Mouse (Mus musculus): ENCODE results near the gene Foxd2. TPM values are rescaled to one million over a fixed set of nuclear protein-coding genes. Genes with fewer than 3 reads are reported as not detected.

Gene Foxd2
- total and polyA plus RNA-seq, 3 experiments, result 0.14 to 0.32 (median 0.16) TPM

- WGBS, result 45% methylated on average over 3 of the region's 3 CpGs
- Histone ChIP-seq H3K9ac (ENCODE audit: low read depth, low read length) (no peak overlapping the region), H3K27ac (no peak overlapping the region), H3K36me3 (ENCODE audit: control insufficient read depth, insufficient read depth, low read length) (no peaks in the 10 kb centered on the region), H3K4me1 (ENCODE audit: control insufficient read depth, insufficient read depth, low read length) (peaks cover 4% of the 10 kb centered on the region; the same call in 1 of the 2 replicates), H3K79me2 (replicated peaks; ENCODE audit: control insufficient read depth, insufficient read depth, low read length) (no peaks in the 10 kb centered on the region), H3K27me3 (ENCODE audit: control insufficient read depth, insufficient read depth, low read length) (no peaks in the 10 kb centered on the region), H3K4me3 (no peak overlapping the region)
- TF ChIP-seq POLR2A (IDR thresholded peaks at IDR 0.05; ENCODE audit: insufficient read depth, low read depth, low read length) (no peak), EP300 (IDR thresholded peaks at IDR 0.05; ENCODE audit: insufficient read depth, low read depth, low read length) (no peak), CTCF (IDR thresholded peaks at IDR 0.05) (no peak)
- no peak for DNase-seq
- intact Hi-C loops (cut with DNase I), result no loop called here
Observed at GRCm38 (mm10) chr4:114938248-114938647, 29.6 kb upstream of the Foxd2 start.

GRCm38 (mm10) chr4:114937459-114938047 is 28.9 kb upstream of the Foxd2 start:
- 50% methylated on average over 4 of the region's 4 CpGs for WGBS
- Histone ChIP-seq H3K4me3 (no peak overlapping the region), H3K27ac (peak overlapping the region; percentile 24; the same call in 1 of the 2 replicates), H3K27me3 (ENCODE audit: control insufficient read depth, insufficient read depth, low read length) (no peaks in the 10 kb centered on the region), H3K4me1 (ENCODE audit: control insufficient read depth, insufficient read depth, low read length) (peaks cover 4% of the 10 kb centered on the region; the same call in 1 of the 2 replicates), H3K36me3 (ENCODE audit: control insufficient read depth, insufficient read depth, low read length) (no peaks in the 10 kb centered on the region), H3K9ac (ENCODE audit: low read depth, low read length) (peak overlapping the region; percentile 16; the same call in 1 of the 2 replicates), H3K79me2 (replicated peaks; ENCODE audit: control insufficient read depth, insufficient read depth, low read length) (no peaks in the 10 kb centered on the region)
- intact Hi-C loops (cut with DNase I), result no loop called here
- TF ChIP-seq POLR2A (IDR thresholded peaks at IDR 0.05; ENCODE audit: insufficient read depth, low read depth, low read length) (peak; percentile 42; the same call in 1 of the 2 replicates), CTCF (IDR thresholded peaks at IDR 0.05) (no peak)
- peak; percentile 33 to 46 for DNase-seq

- H3K36me3 ChIP-seq (ENCODE audit: control insufficient read depth, insufficient read depth, low read length), result no peaks in the 10 kb centered on the region
- WGBS, result 50% methylated on average over 6 of the region's 6 CpGs
- no peaks in the 10 kb centered on the region for H3K79me2 ChIP-seq (replicated peaks; ENCODE audit: control insufficient read depth, insufficient read depth, low read length)
- no peak overlapping the region for H3K27ac ChIP-seq
- no peak overlapping the region for H3K9ac ChIP-seq (ENCODE audit: low read depth, low read length)
- peak in 1 of 2 experiments; percentile 40 for DNase-seq
- H3K4me1 ChIP-seq (ENCODE audit: control insufficient read depth, insufficient read depth, low read length), result peaks cover 4% of the 10 kb centered on the region; the same call in 1 of the 2 replicates
- intact Hi-C loops (cut with DNase I), result no loop called here
- H3K4me3 ChIP-seq, result no peak overlapping the region
- no peaks in the 10 kb centered on the region for H3K27me3 ChIP-seq (ENCODE audit: control insufficient read depth, insufficient read depth, low read length)
- TF ChIP-seq EP300 (IDR thresholded peaks at IDR 0.05; ENCODE audit: insufficient read depth, low read depth, low read length) (no peak), CTCF (IDR thresholded peaks at IDR 0.05) (no peak), POLR2A (IDR thresholded peaks at IDR 0.05; ENCODE audit: insufficient read depth, low read depth, low read length) (no peak)
Observed at GRCm38 (mm10) chr4:114934188-114934587, 25.5 kb upstream of the Foxd2 start.

- Histone ChIP-seq H3K4me3 (no peak overlapping the region), H3K27me3 (ENCODE audit: control insufficient read depth, insufficient read depth, low read length) (no peaks in the 10 kb centered on the region), H3K27ac (no peak overlapping the region), H3K4me1 (ENCODE audit: control insufficient read depth, insufficient read depth, low read length) (peaks cover 4% of the 10 kb centered on the region; the same call in 1 of the 2 replicates), H3K9ac (ENCODE audit: low read depth, low read length) (no peak overlapping the region), H3K36me3 (ENCODE audit: control insufficient read depth, insufficient read depth, low read length) (no peaks in the 10 kb centered on the region), H3K79me2 (replicated peaks; ENCODE audit: control insufficient read depth, insufficient read depth, low read length) (no peaks in the 10 kb centered on the region)
- 84% methylated on average over 4 of the region's 4 CpGs for WGBS
- TF ChIP-seq POLR2A (IDR thresholded peaks at IDR 0.05; ENCODE audit: insufficient read depth, low read depth, low read length) (no peak), EP300 (IDR thresholded peaks at IDR 0.05; ENCODE audit: insufficient read depth, low read depth, low read length) (no peak), CTCF (IDR thresholded peaks at IDR 0.05) (no peak)
- intact Hi-C loops (cut with DNase I), result no loop called here
- DNase-seq, result no peak
Observed at GRCm38 (mm10) chr4:114932747-114933146, 24.1 kb upstream of the Foxd2 start.

- H3K27me3 ChIP-seq (ENCODE audit: control insufficient read depth, insufficient read depth, low read length), result peaks cover 18% of the 10 kb centered on the region
- H3K9ac ChIP-seq (ENCODE audit: low read depth, low read length), result no peak overlapping the region
- peaks cover under 1% of the 10 kb centered on the region; the same call in 1 of the 2 replicates for H3K4me1 ChIP-seq (ENCODE audit: control insufficient read depth, insufficient read depth, low read length)
- H3K4me3 ChIP-seq, result no peak overlapping the region
- TF ChIP-seq POLR2A (IDR thresholded peaks at IDR 0.05; ENCODE audit: insufficient read depth, low read depth, low read length) (no peak), CTCF (IDR thresholded peaks at IDR 0.05) (no peak), EP300 (IDR thresholded peaks at IDR 0.05; ENCODE audit: insufficient read depth, low read depth, low read length) (no peak)
- DNase-seq, result no peak
- WGBS, result 63% methylated on average over 15 of the region's 15 CpGs
- no peak overlapping the region for H3K27ac ChIP-seq
- H3K36me3 ChIP-seq (ENCODE audit: control insufficient read depth, insufficient read depth, low read length), result no peaks in the 10 kb centered on the region
- intact Hi-C loops (cut with DNase I), result no loop called here
- H3K79me2 ChIP-seq (replicated peaks; ENCODE audit: control insufficient read depth, insufficient read depth, low read length), result no peaks in the 10 kb centered on the region
Observed at GRCm38 (mm10) chr4:114929155-114929554, 20.5 kb upstream of the Foxd2 start.

- TF ChIP-seq CTCF (IDR thresholded peaks at IDR 0.05) (no peak), EP300 (IDR thresholded peaks at IDR 0.05; ENCODE audit: insufficient read depth, low read depth, low read length) (no peak), POLR2A (IDR thresholded peaks at IDR 0.05; ENCODE audit: insufficient read depth, low read depth, low read length) (no peak)
- Histone ChIP-seq H3K27me3 (ENCODE audit: control insufficient read depth, insufficient read depth, low read length) (peaks cover 18% of the 10 kb centered on the region), H3K4me3 (peak within 1 kb of the TSS; percentile 34), H3K36me3 (ENCODE audit: control insufficient read depth, insufficient read depth, low read length) (no peaks in the 10 kb centered on the region), H3K4me1 (ENCODE audit: control insufficient read depth, insufficient read depth, low read length) (no peaks in the 10 kb centered on the region), H3K27ac (no peak within 1 kb of the TSS), H3K79me2 (replicated peaks; ENCODE audit: control insufficient read depth, insufficient read depth, low read length) (no peaks in the 10 kb centered on the region), H3K9ac (ENCODE audit: low read depth, low read length) (peak within 1 kb of the TSS; percentile 36)
- intact Hi-C loops (cut with DNase I), result no loop called here
- 3% methylated on average over 25 of the region's 25 CpGs for WGBS
- DNase-seq, result no peak
Observed at GRCm38 (mm10) chr4:114925917-114926312, 17.2 kb upstream of the Foxd2 start, which contains the start of gene Foxe3. Foxe3 (minus strand) TSS chr4:114926013.

Data from heart, adult 2 months (tissue).